9 mouse cellular contexts compared by ENCODE assay signal in genomic region chr11:76292398-76292797, GRCm38 (mm10). TPM values are rescaled to one million over a fixed set of nuclear protein-coding genes. Genes with fewer than 3 reads are reported as not detected.
DNase-seq lines count a peak whose midpoint lies in the region; ATAC-seq lines count a peak whose summit lies in the region.
"Had no signal": no experiment of that assay in that cellular context is flagged by ENCODE, and none has a peak within 500 bp of the region (broad histone marks: within the 10 kb centered on the region; RNA-seq: fewer than 3 reads in every experiment).

No protein-coding gene starts in this region.

- H3K9ac ChIP-seq in hindbrain, embryonic 11.5 days (ENCODE audit: low read depth, low read length) = no peak overlapping the region
- no peak overlapping the region for H3K9ac ChIP-seq in intestine, embryonic 15.5 days
- peak overlapping the region; percentile 44; the same call in 1 of the 2 replicates for H3K9ac ChIP-seq in lung, embryonic 16.5 days (ENCODE audit: low read length)

- DNase-seq in hindbrain, embryonic 10.5 days (ENCODE audit: low spot score) = no peak
- DNase-seq in hindbrain, embryonic 11.5 days (ENCODE audit: low spot score) = no peak
- peak; percentile 78 for DNase-seq in gastrocnemius, adult 18-20 months (ENCODE audit: low spot score)
- DNase-seq in right cerebral cortex, postnatal 10 days (ENCODE audit: low spot score in 2 of 2) = no peak
- DNase-seq in cerebellum, adult 9-10 months = no peak
- DNase-seq in spleen, postnatal 14 days (ENCODE audit: low spot score in 2 of 2) = no peak

- no peak for ATAC-seq in hindbrain, embryonic 11.5 days (ENCODE audit: low FRiP score)
- peak; percentile 30; the same call in 1 of the 2 replicates for ATAC-seq in intestine, embryonic 15.5 days
- peak; percentile 76 for ATAC-seq in lung, embryonic 16.5 days (ENCODE audit: low read depth)

- H3K4me3 ChIP-seq in hindbrain, embryonic 10.5 days = no peak overlapping the region
- H3K4me3 ChIP-seq in hindbrain, embryonic 11.5 days (ENCODE audit: low read depth, low read length) = no peak overlapping the region
- no peak overlapping the region for H3K4me3 ChIP-seq in intestine, embryonic 15.5 days (replicated peaks)
- H3K4me3 ChIP-seq in lung, embryonic 16.5 days (ENCODE audit: low read length) = peak overlapping the region; percentile 3; the same call in 1 of the 2 replicates

- peaks cover 90% of the 10 kb centered on the region for H3K4me1 ChIP-seq in hindbrain, embryonic 10.5 days (replicated peaks)
- H3K4me1 ChIP-seq in hindbrain, embryonic 11.5 days (replicated peaks; ENCODE audit: control insufficient read depth, insufficient read depth, low read length) = peaks cover 4% of the 10 kb centered on the region
- peaks cover 40% of the 10 kb centered on the region for H3K4me1 ChIP-seq in intestine, embryonic 15.5 days (replicated peaks)
- H3K4me1 ChIP-seq in lung, embryonic 16.5 days (replicated peaks; ENCODE audit: control insufficient read depth, insufficient read depth, low read length) = peaks cover 34% of the 10 kb centered on the region

- H3K9me3 ChIP-seq in hindbrain, embryonic 10.5 days = no peaks in the 10 kb centered on the region
- no peaks in the 10 kb centered on the region for H3K9me3 ChIP-seq in hindbrain, embryonic 11.5 days (ENCODE audit: control insufficient read depth, low read length)
- no peaks in the 10 kb centered on the region for H3K9me3 ChIP-seq in intestine, embryonic 15.5 days
- H3K9me3 ChIP-seq in lung, embryonic 16.5 days (ENCODE audit: control insufficient read depth, low read length) = no peaks in the 10 kb centered on the region

- peak overlapping the region; percentile 73 for H3K27ac ChIP-seq in hindbrain, embryonic 10.5 days
- no peak overlapping the region for H3K27ac ChIP-seq in hindbrain, embryonic 11.5 days (ENCODE audit: low read depth, low read length)
- H3K27ac ChIP-seq in intestine, embryonic 15.5 days = peak overlapping the region; percentile 37
- H3K27ac ChIP-seq in lung, embryonic 16.5 days (ENCODE audit: low read length) = peak overlapping the region; percentile 89

- WGBS in hindbrain, embryonic 10.5 days = 85% methylated on average over 15 of the region's 15 CpGs
- WGBS in hindbrain, embryonic 11.5 days = 83% methylated on average over 15 of the region's 15 CpGs
- WGBS in intestine, embryonic 15.5 days = 34% methylated on average over 15 of the region's 15 CpGs
- WGBS in lung, embryonic 16.5 days = 21% methylated on average over 15 of the region's 15 CpGs

- no peaks in the 10 kb centered on the region for H3K27me3 ChIP-seq in hindbrain, embryonic 10.5 days (ENCODE audit: insufficient read depth, poor library complexity, severe bottlenecking)
- H3K27me3 ChIP-seq in hindbrain, embryonic 11.5 days (ENCODE audit: control insufficient read depth, insufficient read depth, low read length) = no peaks in the 10 kb centered on the region
- H3K27me3 ChIP-seq in intestine, embryonic 15.5 days (replicated peaks) = no peaks in the 10 kb centered on the region
- H3K27me3 ChIP-seq in lung, embryonic 16.5 days (ENCODE audit: control insufficient read depth, insufficient read depth, low read depth, low read length) = no peaks in the 10 kb centered on the region
- H3K27me3 ChIP-seq: CH12.LX had no signal

- no peak overlapping the region for H3K4me2 ChIP-seq in hindbrain, embryonic 11.5 days (replicated peaks; ENCODE audit: low read depth, low read length)
- H3K4me2 ChIP-seq in intestine, embryonic 15.5 days (replicated peaks) = peak overlapping the region; percentile 22
- H3K4me2 ChIP-seq in lung, embryonic 16.5 days (ENCODE audit: low read depth, low read length) = peak overlapping the region; percentile 34

- H3K36me3 ChIP-seq in hindbrain, embryonic 10.5 days = no peaks in the 10 kb centered on the region
- H3K36me3 ChIP-seq in hindbrain, embryonic 11.5 days (ENCODE audit: control insufficient read depth, insufficient read depth, low read length) = no peaks in the 10 kb centered on the region
- H3K36me3 ChIP-seq in intestine, embryonic 15.5 days = no peaks in the 10 kb centered on the region
- H3K36me3 ChIP-seq in lung, embryonic 16.5 days (ENCODE audit: control insufficient read depth, insufficient read depth, low read length) = no peaks in the 10 kb centered on the region

RNA-seq across cellular contexts. Expression of gene Glod4, which starts 48.9 kb away (rescaled TPM):
- polyA plus RNA-seq in hindbrain, embryonic 10.5 days (2016; fragmentation: Nextera tagmentation; extraction: Ambion mirVana) = 126 and 130 TPM in 2 replicates
- 132 and 140 TPM in 2 replicates for polyA plus RNA-seq in hindbrain, embryonic 11.5 days (2014; fragmentation: Nextera tagmentation; extraction: Ambion mirVana)
- 10 to 100 TPM; 25.5 to 27.8 TPM for total RNA-seq in gastrocnemius, adult 18-20 months (2021)
- polyA plus RNA-seq in intestine, embryonic 15.5 days (2015; fragmentation: Nextera tagmentation; extraction: Ambion mirVana) = 123 and 138 TPM in 2 replicates
- 122 and 126 TPM in 2 replicates for polyA plus RNA-seq in lung, embryonic 16.5 days (2015; fragmentation: Nextera tagmentation; extraction: Ambion mirVana)

RNA-seq across cellular contexts. Expression of gene Mrm3, which starts 48.9 kb away (rescaled TPM):
- polyA plus RNA-seq in hindbrain, embryonic 10.5 days (2016; fragmentation: Nextera tagmentation; extraction: Ambion mirVana) = 21.5 and 24.7 TPM in 2 replicates
- polyA plus RNA-seq in hindbrain, embryonic 11.5 days (2014; fragmentation: Nextera tagmentation; extraction: Ambion mirVana) = 21.9 and 22.4 TPM in 2 replicates
- total RNA-seq in gastrocnemius, adult 18-20 months (2021) = 10 to 100 TPM; 11.1 to 16.6 TPM
- polyA plus RNA-seq in intestine, embryonic 15.5 days (2015; fragmentation: Nextera tagmentation; extraction: Ambion mirVana) = 26.3 and 29.6 TPM in 2 replicates
- 18.6 and 22.1 TPM in 2 replicates for polyA plus RNA-seq in lung, embryonic 16.5 days (2015; fragmentation: Nextera tagmentation; extraction: Ambion mirVana)
